Mouse (Mus musculus) thymus, adult 2 months (tissue): ENCODE data around the gene Sept10. TPM values are rescaled to one million over a fixed set of nuclear protein-coding genes. Genes with fewer than 3 reads are reported as not detected.
A peak's percentile ranks its signal among the peaks of the same experiment; 100 is the strongest.

Experiments used
- DNase-seq: peaks from one replicate; pipeline ENCODE4 v3.0.0; 2021
- H3K27ac ChIP-seq: fragments of 200-500 bp; 2 replicates; pipeline ENCODE4 v1.5.1; 2012; ENCODE audit warnings: low read length, control low read depth; ENCODE audit not compliant: control insufficient read depth, insufficient read depth
- H3K27me3 ChIP-seq: fragments of 200-500 bp; 2 replicates; pipeline ENCODE4 v1.6.1; 2012; ENCODE audit warnings: mild to moderate bottlenecking, low read length, moderate library complexity, mixed read lengths; ENCODE audit not compliant: control insufficient read depth, insufficient read depth
- H3K36me3 ChIP-seq: fragments of 200-500 bp; 2 replicates; pipeline ENCODE4 v1.6.1; 2012; ENCODE audit warnings: mild to moderate bottlenecking, low read length, moderate library complexity; ENCODE audit not compliant: control insufficient read depth, insufficient read depth
- H3K4me1 ChIP-seq: fragments of 200-500 bp; replicated peaks from 2 replicates; pipeline ENCODE4 v1.6.1; 2012; ENCODE audit warnings: low read length; ENCODE audit not compliant: control insufficient read depth, insufficient read depth
- H3K4me3 ChIP-seq: fragments of 200-500 bp; 2 replicates; pipeline ENCODE4 v1.5.1; 2012; ENCODE audit warnings: mild to moderate bottlenecking, low read length, control low read depth, moderate library complexity; ENCODE audit not compliant: control insufficient read depth, insufficient read depth
- CTCF ChIP-seq: fragments of 200-500 bp; IDR thresholded peaks from 2 replicates; pipeline ENCODE4 v1.5.1; 2012; ENCODE audit warnings: mild to moderate bottlenecking, control low read depth, low read length, moderate library complexity, borderline replicate concordance; ENCODE audit not compliant: control insufficient read depth, poor library complexity, insufficient read depth; ENCODE audit errors: extremely low read depth
- POLR2A ChIP-seq: fragments of 200-500 bp; IDR thresholded peaks from 2 replicates; pipeline ENCODE4 v1.6.1; 2012; ENCODE audit warnings: mild to moderate bottlenecking, low read length, control low read depth, moderate library complexity; ENCODE audit not compliant: control insufficient read depth, poor library complexity, insufficient read depth; ENCODE audit errors: extremely low read depth
- WGBS: fragments of 180-500 bp; shearing (Covaris S2); methylation state at CpG from one replicate; pipeline ENCODE4 v1.1.7; 2018; 5-methylcytosine and 5-hydroxymethylcytosine counted together
- polyA plus RNA-seq: library from polyadenylated mRNA; depleted of rRNA; stranded (reverse); fragments of >200 nt; gene quantifications from 2 replicates; pipeline ENCODE4 v1.2.3, GENCODE M21; 2012

Gene Sept10
- polyA plus RNA-seq, 1 experiment = 3.1 TPM

- H3K27me3 ChIP-seq = no peaks in the 10 kb centered on the region
- no peaks in the 10 kb centered on the region for H3K36me3 ChIP-seq
- no peak overlapping the region for H3K27ac ChIP-seq
- H3K4me3 ChIP-seq = no peak overlapping the region
- DNase-seq = no peak
- TF ChIP-seq CTCF (no peak), POLR2A (no peak)
- WGBS = 44% methylated on average over 3 of the region's 3 CpGs
- H3K4me1 ChIP-seq = no peaks in the 10 kb centered on the region
Measured at GRCm38 (mm10) chr10:59171042-59171441, 50.6 kb downstream of the Sept10 start.

DNA sequence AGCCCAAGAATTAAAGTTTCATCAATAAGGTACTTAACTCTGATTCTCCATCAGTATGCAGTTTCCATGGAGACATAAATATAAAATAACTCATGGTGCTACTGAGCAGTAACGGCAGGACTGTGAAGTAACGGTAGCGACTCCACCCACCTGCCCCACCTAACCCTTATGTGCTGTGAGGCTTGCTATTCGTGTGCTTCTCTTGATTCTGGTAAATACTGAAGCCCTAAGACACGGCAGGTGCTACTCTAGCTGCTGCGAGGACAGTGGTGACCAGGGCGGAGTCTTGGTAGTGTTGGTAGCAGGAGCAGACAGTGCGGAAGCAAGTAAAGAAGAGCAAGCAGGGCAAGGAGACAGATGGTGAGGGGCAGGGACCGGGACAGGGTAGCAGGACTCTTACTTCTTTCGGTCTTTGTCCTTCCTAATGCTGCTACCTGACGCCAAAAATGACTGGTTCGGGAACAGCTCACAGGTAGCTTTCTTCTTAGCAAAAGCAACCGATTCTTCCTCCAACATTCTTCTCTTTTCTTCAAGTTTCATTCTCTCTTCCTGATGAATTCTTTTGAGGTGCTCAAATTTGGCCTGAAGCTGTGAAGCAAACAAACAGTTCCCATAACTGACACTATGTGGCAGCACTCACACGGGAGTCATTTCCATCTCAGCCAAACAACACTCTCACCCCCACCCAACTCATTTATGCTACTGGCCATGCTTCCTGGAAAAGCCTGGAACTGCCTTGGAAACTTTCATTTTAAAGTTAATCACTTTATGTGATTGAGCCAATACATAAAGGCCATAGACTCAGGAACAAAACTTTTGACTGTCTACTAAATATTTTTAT lies 55.3 kb downstream of the Sept10 start:
- TF ChIP-seq CTCF = no peak
- DNase-seq = peak; percentile 13
- WGBS = 79% methylated on average over 14 of the region's 14 CpGs
- no peak overlapping the region for H3K4me3 ChIP-seq
- no peaks in the 10 kb centered on the region for H3K36me3 ChIP-seq
- H3K27ac ChIP-seq = no peak overlapping the region
- no peaks in the 10 kb centered on the region for H3K4me1 ChIP-seq
- H3K27me3 ChIP-seq = no peaks in the 10 kb centered on the region

- Histone ChIP-seq H3K4me1 (no peaks in the 10 kb centered on the region; the same call in 1 of the 2 replicates), H3K27me3 (no peaks in the 10 kb centered on the region), H3K36me3 (no peaks in the 10 kb centered on the region), H3K27ac (no peak overlapping the region), H3K4me3 (no peak overlapping the region)
- no peak for DNase-seq
- TF ChIP-seq CTCF = no peak
- no peak for TF ChIP-seq POLR2A
- WGBS = 78% methylated on average over 4 of the region's 4 CpGs
Measured at GRCm38 (mm10) chr10:59162185-59162897, 59.3 kb downstream of the Sept10 start.

DNA sequence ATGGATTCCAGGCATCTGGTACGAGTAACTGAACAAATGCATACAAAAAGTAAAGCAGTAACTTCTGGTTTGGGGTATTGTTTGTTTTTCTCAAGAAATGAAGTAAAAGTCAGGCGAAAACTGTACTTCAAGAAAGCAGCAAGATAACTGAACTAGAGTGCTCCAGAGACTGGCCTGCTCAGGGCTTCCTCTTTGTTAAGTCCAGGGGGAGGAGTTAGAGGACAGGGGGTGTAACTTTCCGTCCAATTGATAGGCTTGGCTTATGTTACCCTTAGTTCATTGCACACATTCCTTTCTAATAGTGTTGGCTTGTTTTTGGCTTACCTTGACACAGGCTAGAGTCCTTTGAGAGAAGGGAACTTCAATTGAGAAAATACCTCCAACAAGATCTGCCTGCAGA lies 63.0 kb downstream of the Sept10 start:
- Histone ChIP-seq H3K36me3 (no peaks in the 10 kb centered on the region), H3K4me3 (no peak overlapping the region), H3K4me1 (no peaks in the 10 kb centered on the region; the same call in 1 of the 2 replicates), H3K27me3 (no peaks in the 10 kb centered on the region), H3K27ac (no peak overlapping the region)
- 74% methylated on average over 3 of the region's 3 CpGs for WGBS
- no peak for DNase-seq
- TF ChIP-seq CTCF = no peak
- TF ChIP-seq POLR2A = no peak

- H3K27me3 ChIP-seq = no peaks in the 10 kb centered on the region
- H3K36me3 ChIP-seq = no peaks in the 10 kb centered on the region
- no peak for TF ChIP-seq POLR2A
- no peak for TF ChIP-seq CTCF
- no peak overlapping the region for H3K4me3 ChIP-seq
- no peaks in the 10 kb centered on the region for H3K4me1 ChIP-seq
- WGBS = 85% methylated on average over 5 of the region's 5 CpGs
- H3K27ac ChIP-seq = no peak overlapping the region
- DNase-seq = no peak
Measured at GRCm38 (mm10) chr10:59152544-59153081, 69.0 kb downstream of the Sept10 start.

GRCm38 (mm10) chr10:59150938-59151657 lies 70.5 kb downstream of the Sept10 start:
- 95% methylated on average over 10 of the region's 10 CpGs for WGBS
- H3K27me3 ChIP-seq = no peaks in the 10 kb centered on the region
- H3K4me3 ChIP-seq = no peak overlapping the region
- no peaks in the 10 kb centered on the region for H3K36me3 ChIP-seq
- no peaks in the 10 kb centered on the region for H3K4me1 ChIP-seq
- TF ChIP-seq POLR2A = no peak
- no peak for TF ChIP-seq CTCF
- H3K27ac ChIP-seq = no peak overlapping the region
- no peak for DNase-seq

DNA sequence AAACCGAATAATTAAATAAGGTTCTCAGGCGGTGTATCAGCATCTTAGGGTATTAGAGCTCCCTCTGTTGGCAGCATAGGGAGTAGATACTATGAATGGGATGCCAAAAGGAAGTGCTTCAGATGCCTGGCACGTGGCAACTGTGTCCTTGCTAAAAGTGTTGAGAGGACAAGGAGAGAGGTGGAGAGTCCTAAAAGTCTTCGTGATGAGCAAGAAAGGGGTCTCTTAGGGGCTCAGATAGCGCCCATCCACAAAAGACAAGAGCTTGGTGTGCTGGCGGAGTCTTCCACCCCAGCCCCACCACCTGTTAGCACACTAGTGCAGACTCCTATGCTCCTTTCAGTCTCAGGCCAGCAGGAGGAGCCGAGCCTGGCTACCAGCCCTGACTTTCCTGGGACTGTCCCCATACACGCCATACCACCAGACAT lies 71.7 kb downstream of the Sept10 start:
- Histone ChIP-seq H3K4me1 (no peaks in the 10 kb centered on the region), H3K36me3 (no peaks in the 10 kb centered on the region), H3K27ac (no peak overlapping the region), H3K4me3 (no peak overlapping the region), H3K27me3 (no peaks in the 10 kb centered on the region)
- DNase-seq = peak; percentile 27
- 17% methylated on average over 8 of the region's 8 CpGs for WGBS
- TF ChIP-seq POLR2A (no peak), CTCF (no peak)
